Mouse (Mus musculus): Measurements from ENCODE around the gene Cdc42se1. TPM values are rescaled to one million over a fixed set of nuclear protein-coding genes. Genes with fewer than 3 reads are reported as not detected.
A peak's percentile ranks its signal among the peaks of the same experiment; 100 is the strongest.

The Cdc42se1 gene
- total and polyA plus RNA-seq, 3 experiments, result 16.8 to 19.0 (median 18.9) TPM

- no peak for DNase-seq
- WGBS, result 67% methylated on average over 6 of the region's 6 CpGs
- H3K9ac ChIP-seq (ENCODE audit: low read depth, low read length), result no peak overlapping the region
- H3K36me3 ChIP-seq (ENCODE audit: control insufficient read depth, insufficient read depth, low read length), result no peaks in the 10 kb centered on the region
- no peak for TF ChIP-seq POLR2A (IDR thresholded peaks at IDR 0.05; ENCODE audit: insufficient read depth, low read depth, low read length)
- 0 out of 2 replicates have a peak, but pooled peaks have one; percentile 2 for TF ChIP-seq CTCF (IDR thresholded peaks at IDR 0.05)
- H3K27me3 ChIP-seq (ENCODE audit: control insufficient read depth, insufficient read depth, low read length), result no peaks in the 10 kb centered on the region
- H3K79me2 ChIP-seq (replicated peaks; ENCODE audit: control insufficient read depth, insufficient read depth, low read length), result no peaks in the 10 kb centered on the region
- intact Hi-C loops (cut with DNase I), result no loop called here
- H3K4me1 ChIP-seq (ENCODE audit: control insufficient read depth, insufficient read depth, low read length), result peaks cover 5% of the 10 kb centered on the region
- H3K4me3 ChIP-seq, result no peak overlapping the region
- no peak overlapping the region for H3K27ac ChIP-seq
Measured at GRCm38 (mm10) chr3:95239022-95239421, 10.5 kb downstream of the Cdc42se1 start.

GRCm38 (mm10) chr3:95239971-95240370 lies 11.4 kb downstream of the Cdc42se1 start:
- no peaks in the 10 kb centered on the region for H3K79me2 ChIP-seq (replicated peaks; ENCODE audit: control insufficient read depth, insufficient read depth, low read length)
- H3K27ac ChIP-seq, result no peak overlapping the region
- WGBS, result 83% methylated on average over 12 of the region's 12 CpGs
- no peak overlapping the region for H3K9ac ChIP-seq (ENCODE audit: low read depth, low read length)
- H3K4me3 ChIP-seq, result no peak overlapping the region
- no peak for DNase-seq
- no peaks in the 10 kb centered on the region for H3K27me3 ChIP-seq (ENCODE audit: control insufficient read depth, insufficient read depth, low read length)
- H3K4me1 ChIP-seq (ENCODE audit: control insufficient read depth, insufficient read depth, low read length), result peaks cover 5% of the 10 kb centered on the region
- TF ChIP-seq POLR2A (IDR thresholded peaks at IDR 0.05; ENCODE audit: insufficient read depth, low read depth, low read length) (no peak), EP300 (IDR thresholded peaks at IDR 0.05; ENCODE audit: insufficient read depth, low read depth, low read length) (no peak)
- H3K36me3 ChIP-seq (ENCODE audit: control insufficient read depth, insufficient read depth, low read length), result no peaks in the 10 kb centered on the region
- intact Hi-C loops (cut with DNase I), result no loop called here

- H3K79me2 ChIP-seq (replicated peaks; ENCODE audit: control insufficient read depth, insufficient read depth, low read length), result no peaks in the 10 kb centered on the region
- no peak overlapping the region for H3K4me3 ChIP-seq
- H3K27ac ChIP-seq, result no peak overlapping the region
- intact Hi-C loops (cut with DNase I), result no loop called here
- WGBS, result 58% methylated on average over 15 of the region's 17 CpGs
- no peak overlapping the region for H3K9ac ChIP-seq (ENCODE audit: low read depth, low read length)
- no peaks in the 10 kb centered on the region for H3K27me3 ChIP-seq (ENCODE audit: control insufficient read depth, insufficient read depth, low read length)
- no peaks in the 10 kb centered on the region for H3K36me3 ChIP-seq (ENCODE audit: control insufficient read depth, insufficient read depth, low read length)
- H3K4me1 ChIP-seq (ENCODE audit: control insufficient read depth, insufficient read depth, low read length), result peaks cover 5% of the 10 kb centered on the region
- DNase-seq, result no peak
- no peak for TF ChIP-seq CTCF (IDR thresholded peaks at IDR 0.05)
- no peak for TF ChIP-seq EP300 (IDR thresholded peaks at IDR 0.05; ENCODE audit: insufficient read depth, low read depth, low read length)
- no peak for TF ChIP-seq POLR2A (IDR thresholded peaks at IDR 0.05; ENCODE audit: insufficient read depth, low read depth, low read length)
Measured at GRCm38 (mm10) chr3:95240900-95241299, 12.4 kb downstream of the Cdc42se1 start.

GRCm38 (mm10) chr3:95241498-95241897 lies 13.0 kb downstream of the Cdc42se1 start, which contains the start of gene Gm128:
Gene Gm128, minus strand, starts transcription at chr3:95241598.
- H3K79me2 ChIP-seq (replicated peaks; ENCODE audit: control insufficient read depth, insufficient read depth, low read length), result no peaks in the 10 kb centered on the region
- no peaks in the 10 kb centered on the region for H3K36me3 ChIP-seq (ENCODE audit: control insufficient read depth, insufficient read depth, low read length)
- no peak within 1 kb of the TSS for H3K4me3 ChIP-seq
- H3K27me3 ChIP-seq (ENCODE audit: control insufficient read depth, insufficient read depth, low read length), result no peaks in the 10 kb centered on the region
- intact Hi-C loops (cut with DNase I), result no loop called here
- TF ChIP-seq EP300 (IDR thresholded peaks at IDR 0.05; ENCODE audit: insufficient read depth, low read depth, low read length), result no peak
- no peak for TF ChIP-seq POLR2A (IDR thresholded peaks at IDR 0.05; ENCODE audit: insufficient read depth, low read depth, low read length)
- no peak for TF ChIP-seq CTCF (IDR thresholded peaks at IDR 0.05)
- peaks cover 5% of the 10 kb centered on the region for H3K4me1 ChIP-seq (ENCODE audit: control insufficient read depth, insufficient read depth, low read length)
- DNase-seq, result no peak
- no peak within 1 kb of the TSS for H3K27ac ChIP-seq
- 64% methylated on average over 7 of the region's 7 CpGs for WGBS
- H3K9ac ChIP-seq (ENCODE audit: low read depth, low read length), result no peak within 1 kb of the TSS

DNA sequence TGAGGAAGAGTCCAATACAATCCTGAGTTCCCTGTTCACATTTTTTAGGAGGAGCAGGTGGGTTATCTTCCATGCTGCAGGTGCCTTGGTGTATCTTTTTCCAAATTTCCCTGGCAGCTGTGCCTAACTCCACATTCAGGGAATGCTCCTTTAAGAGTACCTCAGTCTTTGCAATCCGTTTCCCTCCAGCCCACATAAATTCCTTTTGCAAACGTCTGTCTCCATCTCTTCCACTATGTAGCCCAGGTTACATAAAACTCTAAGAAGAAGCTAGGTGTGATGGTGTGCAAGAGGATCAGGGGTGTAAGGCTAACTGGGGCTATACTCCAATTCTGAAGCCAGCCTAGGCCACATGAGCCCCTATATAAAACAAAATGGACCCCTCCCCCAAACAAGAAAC lies 14.6 kb downstream of the Cdc42se1 start:
- TF ChIP-seq EP300 (IDR thresholded peaks at IDR 0.05; ENCODE audit: insufficient read depth, low read depth, low read length) (no peak), POLR2A (IDR thresholded peaks at IDR 0.05; ENCODE audit: insufficient read depth, low read depth, low read length) (no peak), CTCF (IDR thresholded peaks at IDR 0.05) (no peak)
- H3K9ac ChIP-seq (ENCODE audit: low read depth, low read length), result no peak overlapping the region
- intact Hi-C loops (cut with DNase I), result no loop called here
- no peak overlapping the region for H3K4me3 ChIP-seq
- no peaks in the 10 kb centered on the region for H3K4me1 ChIP-seq (ENCODE audit: control insufficient read depth, insufficient read depth, low read length)
- no peaks in the 10 kb centered on the region for H3K79me2 ChIP-seq (replicated peaks; ENCODE audit: control insufficient read depth, insufficient read depth, low read length)
- H3K27ac ChIP-seq, result no peak overlapping the region
- H3K36me3 ChIP-seq (ENCODE audit: control insufficient read depth, insufficient read depth, low read length), result no peaks in the 10 kb centered on the region
- 73% methylated on average over 2 of the region's 2 CpGs for WGBS
- no peaks in the 10 kb centered on the region for H3K27me3 ChIP-seq (ENCODE audit: control insufficient read depth, insufficient read depth, low read length)
- DNase-seq, result no peak

DNA sequence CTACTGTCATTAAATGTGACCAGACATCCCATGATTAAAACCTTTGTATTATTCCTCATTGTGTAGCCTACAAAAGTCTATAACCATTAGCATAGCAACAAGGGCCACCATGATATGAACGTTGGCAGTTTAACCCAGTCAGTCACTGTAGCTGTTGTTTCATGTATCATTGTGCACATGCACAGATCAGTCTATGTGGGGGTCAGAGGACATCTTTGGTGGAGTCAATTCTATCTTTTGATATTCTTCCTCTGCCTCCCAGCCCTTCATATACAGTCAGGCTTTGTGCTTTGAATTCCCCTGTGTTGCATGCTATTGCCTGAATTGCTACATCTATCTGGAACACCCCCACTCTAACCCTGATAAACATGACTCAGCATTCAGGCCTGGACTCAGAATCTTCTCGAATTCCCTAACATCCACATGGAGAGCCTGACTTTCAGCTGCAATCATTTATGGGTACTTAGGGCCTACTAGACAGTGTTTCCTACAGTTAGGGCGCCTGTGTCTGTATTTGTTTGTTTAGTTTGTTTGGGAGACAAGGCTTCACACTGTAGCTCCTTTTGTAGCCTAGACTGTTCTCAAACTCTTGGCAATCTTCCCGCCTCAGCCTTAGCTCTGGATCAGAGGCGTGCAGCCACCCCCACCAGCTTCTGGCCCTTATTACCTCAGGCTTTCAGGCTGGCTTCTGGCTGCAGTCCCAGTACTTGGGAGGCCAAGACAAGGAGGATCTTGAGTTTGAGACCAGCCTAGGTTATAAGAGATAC lies 18.1 kb downstream of the Cdc42se1 start:
- intact Hi-C loops (cut with DNase I), result no loop called here
- DNase-seq, result peak in 1 of 2 experiments; percentile 45
- no peaks in the 10 kb centered on the region for H3K36me3 ChIP-seq (ENCODE audit: control insufficient read depth, insufficient read depth, low read length)
- 67% methylated on average over 5 of the region's 5 CpGs for WGBS
- H3K4me1 ChIP-seq (ENCODE audit: control insufficient read depth, insufficient read depth, low read length), result no peaks in the 10 kb centered on the region
- H3K9ac ChIP-seq (ENCODE audit: low read depth, low read length), result no peak overlapping the region
- H3K27me3 ChIP-seq (ENCODE audit: control insufficient read depth, insufficient read depth, low read length), result no peaks in the 10 kb centered on the region
- H3K79me2 ChIP-seq (replicated peaks; ENCODE audit: control insufficient read depth, insufficient read depth, low read length), result no peaks in the 10 kb centered on the region
- no peak overlapping the region for H3K27ac ChIP-seq
- TF ChIP-seq EP300 (IDR thresholded peaks at IDR 0.05; ENCODE audit: insufficient read depth, low read depth, low read length) (no peak), POLR2A (IDR thresholded peaks at IDR 0.05; ENCODE audit: insufficient read depth, low read depth, low read length) (no peak), CTCF (IDR thresholded peaks at IDR 0.05) (no peak)
- no peak overlapping the region for H3K4me3 ChIP-seq
